Mouse (Mus musculus) C2C12 (cell line): ENCODE measurements around the gene Rad50. TPM values are rescaled to one million over a fixed set of nuclear protein-coding genes. Genes with fewer than 3 reads are reported as not detected.

ENCODE experiments used
- H3K27me3 ChIP-seq: one replicate; pipeline ENCODE4 v1.6.1; 2011; ENCODE audit not compliant: control insufficient read depth, insufficient read depth, insufficient read length
- H3K36me3 ChIP-seq: one replicate; pipeline ENCODE4 v1.6.1; 2011; ENCODE audit not compliant: control insufficient read depth, insufficient read depth
- H3K4me3 ChIP-seq: one replicate; pipeline ENCODE4 v1.5.1; 2011; ENCODE audit warnings: mild to moderate bottlenecking, control low read depth; ENCODE audit not compliant: poor library complexity, insufficient read depth, severe bottlenecking
- H3K79me2 ChIP-seq: one replicate; pipeline ENCODE4 v1.6.1; 2011; ENCODE audit not compliant: control insufficient read depth, insufficient read depth
- H3K79me3 ChIP-seq: one replicate; pipeline ENCODE4 v1.6.1; 2011; ENCODE audit warnings: low read depth, control low read depth
- H3ac ChIP-seq: one replicate; pipeline ENCODE3; 2011; ENCODE audit warnings: low read depth; ENCODE audit not compliant: control insufficient read depth, insufficient read length
- CEBPB ChIP-seq: IDR thresholded peaks from one replicate; pipeline ENCODE4 v1.6.1; 2011; ENCODE audit warnings: low read depth, mild to moderate bottlenecking, control low read depth, moderate library complexity
- CTCF ChIP-seq: IDR thresholded peaks from one replicate; pipeline ENCODE4 v1.5.1; 2011; ENCODE audit not compliant: control insufficient read depth, insufficient read depth, insufficient read length
- FOSL1 ChIP-seq: IDR thresholded peaks from one replicate; pipeline ENCODE4 v1.8.0; 2011; ENCODE audit warnings: mild to moderate bottlenecking, low read length; ENCODE audit not compliant: poor library complexity, insufficient read depth, severe bottlenecking
- MAX ChIP-seq: IDR thresholded peaks from one replicate; pipeline ENCODE4 v1.6.1; 2011; ENCODE audit warnings: mild to moderate bottlenecking, control low read depth
- MYOD1 ChIP-seq: IDR thresholded peaks from one replicate; pipeline ENCODE4 v1.6.1; 2011; ENCODE audit warnings: low read depth; ENCODE audit not compliant: control insufficient read depth, insufficient read length
- MYOG ChIP-seq: IDR thresholded peaks from one replicate; pipeline ENCODE4 v1.6.1; 2011; ENCODE audit not compliant: control insufficient read depth, insufficient read length; ENCODE audit errors: extremely low read depth
- USF1 ChIP-seq: IDR thresholded peaks from one replicate; pipeline ENCODE4 v1.6.1; 2011; ENCODE audit warnings: low read depth, mild to moderate bottlenecking, control low read depth, moderate library complexity
- polyA plus RNA-seq: library from polyadenylated mRNA; unstranded; fragments of >200 nt; fragmentation: generic; extraction: Trizol; gene quantifications from one replicate; pipeline ENCODE4 v1.2.1, GENCODE M21; 2012; ENCODE audit warnings: missing spikeins

Rad50 gene
- polyA plus RNA-seq, 1 experiment, result 7.9 TPM

DNA sequence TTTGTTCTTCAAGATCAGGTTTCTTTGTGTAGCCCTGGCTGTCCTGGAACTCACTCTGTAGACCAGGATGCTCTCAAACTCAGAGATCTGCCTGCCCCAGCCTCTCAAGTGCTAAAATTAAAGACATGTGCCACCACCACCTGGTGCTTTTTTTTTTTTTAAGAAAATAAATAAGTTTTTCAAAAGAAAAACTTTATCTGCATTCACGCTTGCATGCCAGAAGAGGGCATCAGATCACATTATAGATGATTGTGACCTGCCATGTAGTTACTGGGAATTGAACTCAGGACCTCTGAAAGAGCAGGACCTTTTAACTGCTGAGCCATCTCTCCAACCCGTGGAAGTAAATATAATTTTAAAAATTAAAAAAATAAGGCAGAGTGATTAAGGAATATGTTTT lies 38.1 kb upstream of the Rad50 start:
- Histone ChIP-seq H3ac (no peak overlapping the region), H3K27me3 (no peaks in the 10 kb centered on the region), H3K36me3 (no peaks in the 10 kb centered on the region), H3K79me2 (no peaks in the 10 kb centered on the region), H3K4me3 (no peak overlapping the region), H3K79me3 (no peaks in the 10 kb centered on the region)
- TF ChIP-seq FOSL1, result no peak
- TF ChIP-seq MYOD1, result no peak
- TF ChIP-seq MAX, result no peak
- TF ChIP-seq MYOG, result no peak
- no peak for TF ChIP-seq CEBPB
- TF ChIP-seq USF1, result no peak
- TF ChIP-seq CTCF, result no peak

DNA sequence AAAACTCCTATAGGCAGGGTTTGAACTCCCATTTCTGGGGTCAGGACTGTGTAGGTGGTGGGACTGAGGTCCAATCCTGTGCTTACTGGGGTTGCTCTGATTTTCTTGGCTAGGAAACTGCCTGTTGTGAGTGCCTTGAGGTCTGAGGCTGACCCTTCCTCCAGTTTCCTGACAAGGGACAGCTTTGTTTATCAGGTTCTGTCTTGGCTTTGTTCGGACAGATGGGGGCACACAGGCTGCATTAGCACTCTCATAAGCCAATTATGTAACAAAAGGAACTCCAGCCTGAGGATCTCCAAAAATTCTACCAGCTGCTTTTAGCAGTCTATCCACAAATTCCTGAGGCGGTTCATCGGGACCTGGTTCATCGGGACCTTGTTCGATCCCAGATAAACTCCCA lies 35.2 kb upstream of the Rad50 start:
- TF ChIP-seq FOSL1 (no peak), CEBPB (no peak), MYOG (no peak), USF1 (no peak), MAX (no peak), CTCF (no peak)

DNA sequence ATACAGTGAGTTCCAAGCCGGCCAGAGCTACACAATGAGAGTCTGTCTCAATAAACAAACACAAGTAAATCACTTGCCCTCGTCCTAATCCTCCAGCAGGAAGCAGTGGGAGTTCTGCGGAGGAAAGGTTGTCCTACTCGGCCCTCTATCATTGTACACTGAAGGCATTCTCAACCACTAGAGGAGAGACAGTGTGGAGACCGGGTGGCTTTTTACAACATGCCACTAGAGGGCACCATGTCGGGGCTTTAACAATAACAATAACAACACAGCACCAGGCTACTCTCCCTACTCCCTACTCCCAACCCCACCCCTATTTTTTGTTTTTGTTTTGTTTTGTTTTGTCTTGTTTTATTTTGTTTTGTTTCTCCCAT lies 30.4 kb upstream of the Rad50 start:
- Histone ChIP-seq H3K79me3 (no peaks in the 10 kb centered on the region), H3K4me3 (no peak overlapping the region), H3K27me3 (no peaks in the 10 kb centered on the region), H3K36me3 (no peaks in the 10 kb centered on the region), H3ac (no peak overlapping the region), H3K79me2 (no peaks in the 10 kb centered on the region)
- TF ChIP-seq FOSL1, result no peak
- peak; percentile 34 for TF ChIP-seq CTCF

More for the DNA sequence above, 35.2 kb upstream of the Rad50 start:
- Histone ChIP-seq H3K27me3 (no peaks in the 10 kb centered on the region), H3K4me3 (no peak overlapping the region), H3K36me3 (no peaks in the 10 kb centered on the region), H3ac (no peak overlapping the region), H3K79me2 (no peaks in the 10 kb centered on the region), H3K79me3 (no peaks in the 10 kb centered on the region)

DNA sequence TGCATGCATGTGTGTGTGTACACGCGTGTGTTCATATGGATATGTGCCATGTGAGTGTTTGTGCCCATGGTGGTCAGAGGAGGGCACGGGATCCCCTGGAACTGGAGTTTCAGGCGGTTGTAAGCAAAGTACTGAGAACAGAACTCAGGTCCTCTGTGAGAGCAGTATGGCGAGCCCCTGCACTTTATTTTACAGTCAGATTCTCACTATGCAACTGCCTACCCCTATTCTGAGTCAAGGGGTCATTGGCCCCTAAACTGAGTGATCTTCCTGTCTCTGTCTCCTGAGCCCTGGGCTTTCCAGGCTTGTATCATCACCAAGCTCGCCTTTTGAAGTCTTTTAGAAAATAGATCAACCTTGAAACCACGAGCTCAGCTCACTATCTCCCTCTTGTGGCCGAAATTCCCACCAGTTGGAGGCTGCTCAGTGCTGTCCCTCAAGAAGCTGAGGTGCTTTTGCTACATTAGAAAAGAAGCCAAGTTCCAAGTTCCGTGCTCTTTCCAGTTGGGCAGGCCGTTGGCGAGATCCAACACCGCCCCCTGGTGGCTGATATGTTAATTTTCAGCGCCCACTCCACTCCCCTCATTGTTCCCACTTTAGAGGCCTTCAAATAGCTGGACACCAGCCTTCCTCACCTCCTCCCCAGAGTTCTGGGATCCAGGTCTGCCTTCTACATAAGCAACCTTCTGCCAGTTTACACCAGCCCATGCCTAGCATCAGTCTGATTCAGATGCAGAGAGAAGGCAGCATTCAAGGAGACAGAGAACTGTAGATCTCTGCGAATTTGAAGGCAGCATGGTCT lies 29.9 kb upstream of the Rad50 start:
- TF ChIP-seq USF1 (no peak), MAX (peak; percentile 57), MYOG (no peak), FOSL1 (no peak), MYOD1 (no peak), CEBPB (no peak), CTCF (peak; percentile 40)
- H3ac ChIP-seq, result no peak overlapping the region
- no peaks in the 10 kb centered on the region for H3K27me3 ChIP-seq
- H3K79me3 ChIP-seq, result no peaks in the 10 kb centered on the region
- H3K36me3 ChIP-seq, result no peaks in the 10 kb centered on the region
- H3K4me3 ChIP-seq, result no peak overlapping the region
- no peaks in the 10 kb centered on the region for H3K79me2 ChIP-seq

DNA sequence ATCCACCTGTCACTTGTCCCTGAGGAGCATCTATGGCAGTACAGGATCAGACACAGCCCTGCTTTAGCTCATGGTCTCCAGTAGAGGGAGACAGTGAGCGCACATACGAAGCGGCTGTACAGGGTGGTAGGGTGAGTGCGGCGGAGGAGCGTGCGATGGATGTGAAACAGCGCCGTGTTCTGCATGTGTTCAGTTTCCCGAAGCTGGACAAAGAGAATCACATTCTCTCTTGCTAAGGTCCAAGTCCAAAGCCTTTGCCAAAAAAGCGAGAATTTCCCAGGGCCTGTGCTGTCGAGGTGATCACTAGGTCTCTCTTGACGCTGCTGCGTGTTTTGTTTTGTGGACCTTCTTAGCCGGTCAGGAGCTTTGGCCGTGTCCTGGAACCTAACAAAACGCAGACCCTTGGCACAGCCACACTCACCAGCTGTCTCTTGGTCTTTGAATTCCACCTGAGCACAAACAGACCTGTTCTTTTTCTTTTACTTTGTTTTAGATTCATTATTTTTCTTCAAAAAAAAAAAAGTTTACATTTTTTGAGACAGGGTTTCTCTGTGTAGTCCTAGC lies 28.6 kb upstream of the Rad50 start:
- no peaks in the 10 kb centered on the region for H3K79me3 ChIP-seq
- no peaks in the 10 kb centered on the region for H3K27me3 ChIP-seq
- no peaks in the 10 kb centered on the region for H3K79me2 ChIP-seq
- peak overlapping the region; percentile 33 for H3ac ChIP-seq
- H3K36me3 ChIP-seq, result no peaks in the 10 kb centered on the region
- H3K4me3 ChIP-seq, result no peak overlapping the region
- peak; percentile 92 for TF ChIP-seq CTCF
- no peak for TF ChIP-seq USF1
- TF ChIP-seq FOSL1, result no peak
- no peak for TF ChIP-seq CEBPB
- peak; percentile 34 for TF ChIP-seq MYOD1
- peak; percentile 47 for TF ChIP-seq MAX
